Mouse (Mus musculus) liver, postnatal 0 days (tissue): Measurements from ENCODE around the gene Gja5. TPM values are rescaled to one million over a fixed set of nuclear protein-coding genes. Genes with fewer than 3 reads are reported as not detected.

Experiments used
- ATAC-seq: fragments of 200-750 bp; cut with Nextera tagmentation; 2 replicates; pipeline ENCODE4 v1.8.0; 2017; ENCODE audit warnings: mild to moderate bottlenecking, moderate library complexity
- DNase-seq: peaks from one replicate; pipeline ENCODE4 v3.0.0-alpha.2; 2016
- H3K27ac ChIP-seq: fragments of 300-500 bp; sonication (generic); 2 replicates; pipeline ENCODE4 v1.5.1; 2014; ENCODE audit warnings: antibody characterized with exemption, moderate library complexity, mild to moderate bottlenecking, low read depth
- H3K27me3 ChIP-seq: fragments of 300-500 bp; sonication (generic); 2 replicates; pipeline ENCODE4 v1.6.1; 2014; ENCODE audit warnings: low read length, control low read depth, mixed read lengths; ENCODE audit not compliant: insufficient read depth
- H3K36me3 ChIP-seq: fragments of 300-500 bp; sonication (generic); replicated peaks from 2 replicates; pipeline ENCODE4 v1.6.1; 2014; ENCODE audit warnings: mild to moderate bottlenecking, control low read depth, low read length, moderate library complexity, mixed read lengths; ENCODE audit not compliant: insufficient read depth
- H3K4me1 ChIP-seq: fragments of 300-500 bp; sonication (generic); 2 replicates; pipeline ENCODE4 v1.6.1; 2014; ENCODE audit warnings: antibody characterized with exemption, mild to moderate bottlenecking, control low read depth; ENCODE audit not compliant: insufficient read depth
- H3K4me2 ChIP-seq: fragments of 300-500 bp; sonication (generic); 2 replicates; pipeline ENCODE4 v1.6.1; 2014; ENCODE audit warnings: low read depth, mild to moderate bottlenecking, low read length, moderate library complexity, mixed read lengths
- H3K4me3 ChIP-seq: fragments of 300-500 bp; sonication (generic); 2 replicates; pipeline ENCODE4 v1.5.1; 2014; ENCODE audit warnings: low read depth, low read length
- H3K9ac ChIP-seq: fragments of 300-500 bp; sonication (generic); replicated peaks from 2 replicates; pipeline ENCODE4 v1.6.1; 2014; ENCODE audit warnings: mild to moderate bottlenecking, moderate library complexity
- H3K9me3 ChIP-seq: fragments of 300-500 bp; sonication (generic); 2 replicates; pipeline ENCODE4 v1.6.1; 2016; ENCODE audit warnings: mild to moderate bottlenecking, control low read depth, low read length, mixed read lengths
- CTCF ChIP-seq: sonication (generic); IDR thresholded peaks from 2 replicates; pipeline ENCODE4 v1.5.1; 2016; ENCODE audit warnings: antibody characterized with exemption, low read depth
- EP300 ChIP-seq: IDR thresholded peaks from 2 replicates; pipeline ENCODE4 v1.6.1; 2016; ENCODE audit warnings: antibody characterized with exemption, low read depth, mild to moderate bottlenecking
- WGBS: fragments of 180-500 bp; shearing (Covaris S2); extraction: QIAGEN DNeasy Blood & Tissue Kit; methylation state at CpG from one replicate; pipeline ENCODE4 v1.1.7; 2014; ENCODE audit not compliant: insufficient replicate concordance; 5-methylcytosine and 5-hydroxymethylcytosine counted together
- polyA plus RNA-seq: library from polyadenylated mRNA; unstranded; fragments of >200 nt; fragmentation: Nextera tagmentation; extraction: Ambion mirVana; gene quantifications from 2 replicates; pipeline ENCODE4 v1.2.1, GENCODE M21; 2015

Gja5 gene
- polyA plus RNA-seq: 1.4 TPM in 2 replicates

DNA sequence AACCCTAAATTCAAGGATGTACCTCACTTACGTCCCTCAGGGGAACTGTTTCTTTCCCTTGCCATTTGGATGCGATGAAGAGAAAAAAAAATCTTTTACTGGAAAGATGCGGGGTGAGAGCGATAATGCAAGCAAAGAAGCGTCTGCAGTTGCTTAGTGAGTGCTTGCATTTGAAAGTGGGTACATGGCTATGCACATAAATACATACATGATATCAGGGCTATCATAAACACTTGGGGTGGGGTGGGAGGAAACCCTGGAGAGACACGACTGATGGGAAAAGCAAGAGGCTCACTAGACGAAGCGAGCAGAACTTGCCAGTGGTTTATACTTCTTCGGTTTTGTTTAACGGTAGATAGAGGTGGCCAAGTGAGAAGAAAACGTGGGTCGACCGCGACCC lies at the start of gene Gja5:
Gene Gja5 (plus strand): TSS at position 301 of the 400 bp plus-strand sequence.
- no peak for DNase-seq
- 17% methylated on average over 14 of the region's 14 CpGs for WGBS
- Histone ChIP-seq H3K27ac (peak within 1 kb of the TSS; percentile 66), H3K4me1 (peaks cover 14% of the 10 kb centered on the region), H3K9ac (peak within 1 kb of the TSS; percentile 97), H3K27me3 (no peaks in the 10 kb centered on the region), H3K4me3 (peak within 1 kb of the TSS; percentile 99), H3K36me3 (no peaks in the 10 kb centered on the region), H3K4me2 (peak within 1 kb of the TSS; percentile 99), H3K9me3 (no peaks in the 10 kb centered on the region)
- TF ChIP-seq CTCF (no peak), EP300 (no peak)
- no peak for ATAC-seq

DNA sequence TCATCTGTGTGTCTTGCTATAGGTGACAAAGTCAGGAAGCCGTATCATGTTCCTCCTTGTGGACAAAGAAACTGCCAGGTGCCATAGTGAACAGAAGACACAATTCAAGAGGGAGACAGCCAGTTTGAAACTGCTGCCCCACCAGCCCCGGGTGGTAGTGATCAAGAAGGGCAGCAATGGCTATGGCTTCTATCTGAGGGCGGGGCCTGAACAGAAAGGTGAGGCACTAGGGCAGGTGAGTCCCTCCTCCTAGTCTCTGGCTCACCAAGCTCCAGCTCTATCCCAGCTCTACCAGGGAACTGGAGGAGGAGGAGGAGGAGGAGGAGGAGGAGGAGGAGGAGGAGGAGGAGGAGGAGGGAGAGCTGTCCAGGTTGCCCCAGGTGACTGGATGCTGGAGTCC lies 48.7 kb upstream of the Gja5 start:
- no peaks in the 10 kb centered on the region for H3K9me3 ChIP-seq
- 78% methylated on average over 3 of the region's 3 CpGs for WGBS

DNA sequence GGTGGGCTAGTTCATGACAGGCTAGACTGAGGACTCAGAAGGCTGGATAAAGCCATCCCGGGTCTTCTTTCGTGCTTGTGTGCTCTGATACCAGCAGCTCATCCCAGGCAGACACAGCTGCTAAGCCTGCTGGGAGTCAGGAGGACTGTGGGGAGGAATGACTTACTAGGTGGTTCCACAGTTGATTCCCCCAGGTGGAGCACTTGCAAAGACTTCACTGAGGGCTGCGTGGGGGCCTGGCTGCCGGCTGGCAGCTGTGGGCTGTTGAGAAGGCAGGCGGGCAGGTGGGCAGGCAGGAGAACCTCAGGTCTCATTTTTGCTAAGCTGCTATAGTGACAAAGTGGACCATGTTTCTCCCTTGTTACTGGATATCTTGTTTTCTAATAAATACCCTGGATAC lies 44.0 kb upstream of the Gja5 start:
- Histone ChIP-seq H3K27ac (no peak overlapping the region), H3K27me3 (no peaks in the 10 kb centered on the region), H3K4me2 (no peak overlapping the region), H3K9ac (no peak overlapping the region), H3K4me1 (no peaks in the 10 kb centered on the region), H3K4me3 (no peak overlapping the region), H3K36me3 (no peaks in the 10 kb centered on the region; the same call in 1 of the 2 replicates), H3K9me3 (no peaks in the 10 kb centered on the region)
- TF ChIP-seq EP300 (no peak), CTCF (no peak)
- DNase-seq: no peak
- no peak for ATAC-seq
- WGBS: 86% methylated on average over 5 of the region's 5 CpGs

More for the DNA sequence above, 48.7 kb upstream of the Gja5 start:
- Histone ChIP-seq H3K36me3 (no peaks in the 10 kb centered on the region; the same call in 1 of the 2 replicates), H3K27me3 (no peaks in the 10 kb centered on the region), H3K27ac (no peak overlapping the region), H3K4me2 (no peak overlapping the region), H3K9ac (no peak overlapping the region), H3K4me1 (no peaks in the 10 kb centered on the region), H3K4me3 (no peak overlapping the region)
- ATAC-seq (no peak), DNase-seq (no peak)
- TF ChIP-seq EP300: no peak
- TF ChIP-seq CTCF: no peak

DNA sequence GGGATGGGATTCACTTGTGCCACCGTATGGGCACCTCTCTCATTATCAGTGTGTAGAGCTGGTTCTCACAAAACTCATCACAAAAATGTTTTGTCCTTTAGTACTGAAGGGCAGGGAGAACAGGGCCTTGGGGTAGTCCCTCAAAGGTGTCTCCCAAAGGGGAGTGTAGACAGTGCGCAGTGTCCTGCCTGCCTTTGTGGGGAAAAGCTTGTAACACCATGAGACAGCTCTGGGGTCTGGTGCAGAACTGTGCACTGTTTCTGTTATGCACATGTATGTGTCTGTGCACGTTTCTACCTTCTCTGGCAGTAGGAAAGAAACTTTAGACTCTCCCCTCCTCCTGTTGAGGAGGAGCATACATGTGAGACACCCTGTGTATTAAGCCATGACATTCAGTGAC lies 36.6 kb upstream of the Gja5 start:
- no peak overlapping the region for H3K9ac ChIP-seq
- DNase-seq (no peak), ATAC-seq (no peak)
- TF ChIP-seq EP300 (no peak), CTCF (no peak)
- no peak overlapping the region for H3K4me3 ChIP-seq
- no peak overlapping the region for H3K27ac ChIP-seq
- no peaks in the 10 kb centered on the region for H3K9me3 ChIP-seq
- H3K36me3 ChIP-seq: peaks cover 22% of the 10 kb centered on the region
- H3K27me3 ChIP-seq: no peaks in the 10 kb centered on the region
- 86% methylated on average over 3 of the region's 3 CpGs for WGBS
- H3K4me1 ChIP-seq: no peaks in the 10 kb centered on the region
- H3K4me2 ChIP-seq: no peak overlapping the region

DNA sequence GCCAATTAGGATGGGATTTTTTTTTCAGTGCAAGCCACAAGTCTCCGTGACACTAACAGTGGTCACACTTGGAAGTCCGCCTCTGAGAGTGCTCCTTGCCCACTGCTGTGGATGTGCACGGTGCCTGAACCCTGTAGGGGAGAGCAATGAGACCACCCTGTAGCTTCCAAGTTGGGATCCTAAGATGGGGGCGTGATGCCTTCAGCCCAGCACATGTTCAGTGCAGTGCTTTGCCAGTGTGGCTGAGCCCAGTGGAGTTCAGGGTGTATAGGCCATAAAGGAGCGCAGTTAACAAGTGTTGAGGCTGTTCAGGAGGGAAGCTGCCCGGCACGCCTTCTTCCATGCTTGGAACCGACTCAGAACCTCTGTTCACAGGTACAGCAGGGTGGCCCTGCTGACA lies 35.9 kb upstream of the Gja5 start:
- Histone ChIP-seq H3K4me2 (no peak overlapping the region), H3K9ac (no peak overlapping the region), H3K9me3 (no peaks in the 10 kb centered on the region), H3K27me3 (no peaks in the 10 kb centered on the region), H3K36me3 (peaks cover 28% of the 10 kb centered on the region), H3K4me3 (no peak overlapping the region), H3K27ac (no peak overlapping the region), H3K4me1 (no peaks in the 10 kb centered on the region)
- ATAC-seq (no peak), DNase-seq (no peak)
- WGBS: 83% methylated on average over 8 of the region's 8 CpGs
- TF ChIP-seq CTCF (no peak), EP300 (no peak)

DNA sequence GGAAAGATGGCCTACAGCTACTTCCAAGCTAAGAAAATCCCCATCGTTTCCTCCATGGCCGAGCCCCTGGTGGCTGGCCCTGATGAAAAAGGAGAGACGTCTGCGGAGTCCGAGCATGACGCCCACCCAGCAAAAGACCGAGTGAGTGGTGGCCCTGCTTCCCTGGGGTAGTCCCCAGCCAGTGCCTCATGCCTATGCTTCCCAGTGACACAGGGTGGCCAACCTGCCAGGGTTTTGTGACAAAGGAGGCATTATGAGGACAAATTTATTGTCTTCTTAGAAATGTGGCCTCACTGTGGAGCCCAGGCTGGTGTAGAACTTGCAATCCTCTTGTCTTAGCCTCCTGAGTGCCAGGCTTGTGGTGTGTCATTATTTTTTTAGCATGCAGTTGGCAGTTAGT lies 35.4 kb upstream of the Gja5 start:
- no peak overlapping the region for H3K9ac ChIP-seq
- H3K27ac ChIP-seq: no peak overlapping the region
- H3K36me3 ChIP-seq: peaks cover 32% of the 10 kb centered on the region
- no peak for DNase-seq
- no peaks in the 10 kb centered on the region for H3K27me3 ChIP-seq
- 92% methylated on average over 7 of the region's 7 CpGs for WGBS
- no peaks in the 10 kb centered on the region for H3K4me1 ChIP-seq
- no peak overlapping the region for H3K4me3 ChIP-seq
- no peak for ATAC-seq
- no peaks in the 10 kb centered on the region for H3K9me3 ChIP-seq
- H3K4me2 ChIP-seq: no peak overlapping the region
- TF ChIP-seq CTCF (no peak), EP300 (no peak)

DNA sequence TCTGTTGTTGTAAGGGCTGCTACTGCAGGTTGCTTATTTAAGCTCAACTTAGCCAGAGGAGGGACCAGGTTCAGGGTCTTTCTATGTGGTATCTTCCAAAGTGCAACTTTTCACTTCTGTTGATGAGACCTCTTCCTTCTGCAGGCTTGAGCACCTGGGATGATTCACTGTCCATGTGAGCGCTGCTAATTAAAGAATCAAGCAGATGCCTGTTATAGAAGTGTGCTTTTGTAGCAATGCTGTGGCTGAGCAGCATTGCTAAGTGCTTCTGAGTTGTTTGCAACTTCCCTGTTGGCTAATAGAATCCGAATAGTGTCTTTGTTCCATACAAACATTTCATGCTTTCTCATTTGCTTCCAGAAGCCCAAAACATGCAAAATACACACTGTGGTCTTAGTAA lies 34.2 kb upstream of the Gja5 start:
- H3K4me1 ChIP-seq: 0 out of 2 replicates have a peak, but pooled peaks cover under 1% of the 10 kb centered on the region
- 83% methylated on average over 2 of the region's 2 CpGs for WGBS
- H3K27me3 ChIP-seq: no peaks in the 10 kb centered on the region
- DNase-seq (no peak), ATAC-seq (no peak)
- H3K9me3 ChIP-seq: no peaks in the 10 kb centered on the region
- TF ChIP-seq EP300: no peak
- no peak for TF ChIP-seq CTCF
- peaks cover 34% of the 10 kb centered on the region for H3K36me3 ChIP-seq
- H3K4me3 ChIP-seq: no peak overlapping the region
- H3K9ac ChIP-seq: no peak overlapping the region
- H3K27ac ChIP-seq: no peak overlapping the region
- no peak overlapping the region for H3K4me2 ChIP-seq
